Mouse (Mus musculus) Muller cell, postnatal 12 days (primary cell): ENCODE data around the gene Actrt3.
"Not testable (repeated sequence)": the region's sequence is repeated elsewhere in the genome, so short reads cannot be mapped to it uniquely, and the experiment has no call there.

ENCODE experiments used
- DNase-seq: peaks from one replicate; pipeline ENCODE4 v3.0.0-alpha.2; 2015; ENCODE audit errors: inconsistent ontology term

Actrt3 gene

DNA sequence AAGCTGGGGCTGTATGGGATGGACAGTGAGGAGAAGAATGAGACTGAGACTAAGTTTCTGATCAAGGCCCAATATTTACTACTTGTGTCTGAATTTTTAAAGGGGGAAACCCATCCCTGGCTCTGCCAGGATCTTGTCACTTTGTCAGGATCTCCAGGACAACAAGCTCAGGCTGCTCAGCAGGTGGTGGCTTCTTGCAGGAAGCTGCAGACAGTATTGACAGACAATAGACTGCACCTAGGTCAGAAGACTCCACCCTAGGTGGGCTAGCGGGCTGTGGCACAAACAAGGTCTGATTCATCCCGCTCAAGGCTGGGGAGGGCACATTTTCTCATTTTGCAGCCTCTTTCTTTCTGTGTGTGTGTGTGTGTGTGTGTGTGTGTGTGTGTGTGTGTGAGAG lies 26.2 kb downstream of the Actrt3 start:
- no peak for DNase-seq

DNA sequence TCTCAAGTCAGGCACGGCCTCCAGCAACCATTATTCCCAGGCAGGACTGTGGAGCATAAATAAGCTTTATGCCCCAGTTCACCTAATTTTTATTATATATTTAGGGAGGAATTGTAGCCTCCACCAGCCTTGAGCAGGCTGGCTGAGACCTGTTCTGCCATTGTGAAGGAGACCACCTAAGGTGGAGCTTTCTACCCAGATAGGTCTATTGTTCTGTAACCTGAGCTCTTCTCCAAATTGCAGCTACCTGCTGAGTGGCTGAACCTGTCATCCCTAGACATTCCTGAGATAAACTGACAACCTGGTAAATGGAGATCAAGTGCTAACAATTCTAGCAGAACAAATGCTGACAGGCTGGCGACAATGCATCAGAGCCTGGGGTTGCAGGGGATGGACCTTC lies 33.4 kb downstream of the Actrt3 start:
- not testable (repeated sequence) for DNase-seq

DNA sequence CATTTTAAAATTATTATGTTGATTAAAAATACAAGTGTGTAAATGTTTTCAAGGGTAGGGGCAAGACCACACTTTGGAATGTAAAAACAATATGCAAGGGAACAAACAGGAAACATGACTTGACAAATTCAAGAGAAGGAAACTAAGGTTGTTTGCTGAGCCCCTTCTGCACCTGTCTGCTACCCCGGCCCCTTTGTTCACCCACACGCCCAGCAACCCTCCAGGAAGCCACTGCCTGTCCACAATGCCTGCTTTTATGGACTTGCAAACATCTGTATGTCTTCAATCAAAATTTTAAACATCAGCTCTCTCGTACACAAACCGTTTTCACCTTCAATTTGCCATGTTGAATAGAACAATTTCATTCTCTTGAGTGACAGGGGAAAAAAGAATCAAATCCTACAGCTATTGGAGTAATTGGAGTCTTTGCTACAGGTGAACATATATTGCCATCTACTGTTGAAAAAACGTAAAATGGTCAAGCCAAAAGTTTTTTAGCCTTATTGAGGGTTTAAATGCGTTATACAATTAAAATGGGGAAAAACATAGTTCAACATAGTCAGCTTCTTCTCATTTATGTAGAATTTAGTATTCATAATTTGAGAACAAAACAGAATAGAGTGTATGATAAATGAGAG lies 38.9 kb downstream of the Actrt3 start:
- no peak for DNase-seq

GRCm38 (mm10) chr3:30553741-30554140 lies 46.0 kb downstream of the Actrt3 start:
- peak; percentile 4 for DNase-seq

DNA sequence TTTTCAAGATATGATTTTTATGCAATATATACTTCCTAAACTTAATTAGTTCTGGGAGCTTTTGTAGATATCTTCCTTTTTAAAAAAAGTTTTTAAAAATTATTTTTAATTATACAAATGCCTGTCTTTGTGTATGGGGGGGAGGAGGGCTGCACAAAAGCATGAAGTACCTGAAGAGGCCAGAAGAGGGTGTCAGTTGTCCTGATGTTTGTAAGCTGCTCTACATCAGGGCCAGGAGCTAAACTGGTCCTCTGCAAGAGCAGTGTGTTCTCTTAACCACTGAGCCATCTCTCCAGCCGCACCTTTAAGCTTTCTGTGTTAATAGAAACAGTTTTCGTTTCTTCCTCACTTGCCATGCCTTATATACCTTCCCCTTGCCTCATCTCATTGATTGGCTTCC lies 49.5 kb downstream of the Actrt3 start:
- no peak for DNase-seq

GRCm38 (mm10) chr3:30548928-30549327 lies 50.8 kb downstream of the Actrt3 start:
- no peak for DNase-seq

GRCm38 (mm10) chr3:30547908-30548307 lies 51.8 kb downstream of the Actrt3 start, which contains the start of gene Mecom:
TSS of gene Mecom (minus strand) at chr3:30548008.
- no peak for DNase-seq
